Mouse (Mus musculus) cerebral cortex, adult 2 months (tissue): Measurements from ENCODE around the gene Snf8.

Experiments used
- WGBS: fragments of 180-500 bp; shearing (Covaris S2); methylation state at CpG from one replicate; pipeline ENCODE4 v1.1.7; 2018; 5-methylcytosine and 5-hydroxymethylcytosine counted together

Snf8 gene

DNA sequence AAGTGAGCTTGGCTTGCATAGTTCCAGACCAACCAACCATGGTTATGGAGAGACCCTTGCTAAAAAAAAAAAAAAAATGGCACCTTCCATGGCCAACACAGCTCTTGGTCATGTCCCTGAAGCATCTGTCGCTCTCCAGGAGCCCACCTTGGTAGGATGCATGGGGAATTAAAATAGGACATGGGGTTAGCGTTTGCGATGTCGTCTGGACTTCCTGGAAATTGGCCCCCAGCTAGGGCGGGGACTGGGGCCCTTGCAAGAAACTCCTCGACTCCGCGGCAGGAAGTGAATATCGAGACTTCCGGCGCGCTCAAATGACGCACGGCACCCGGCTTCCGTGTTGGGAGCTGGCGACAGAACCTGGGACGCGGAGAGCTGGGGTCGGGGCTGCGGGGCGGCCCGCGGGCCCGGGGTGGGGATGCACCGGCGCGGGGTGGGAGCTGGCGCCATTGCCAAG lies at the start of gene Snf8:
Snf8 (plus strand) TSS at position 290 of the 457 bp plus-strand sequence.
- WGBS: under 1% methylated on average over 29 of the region's 29 CpGs

DNA sequence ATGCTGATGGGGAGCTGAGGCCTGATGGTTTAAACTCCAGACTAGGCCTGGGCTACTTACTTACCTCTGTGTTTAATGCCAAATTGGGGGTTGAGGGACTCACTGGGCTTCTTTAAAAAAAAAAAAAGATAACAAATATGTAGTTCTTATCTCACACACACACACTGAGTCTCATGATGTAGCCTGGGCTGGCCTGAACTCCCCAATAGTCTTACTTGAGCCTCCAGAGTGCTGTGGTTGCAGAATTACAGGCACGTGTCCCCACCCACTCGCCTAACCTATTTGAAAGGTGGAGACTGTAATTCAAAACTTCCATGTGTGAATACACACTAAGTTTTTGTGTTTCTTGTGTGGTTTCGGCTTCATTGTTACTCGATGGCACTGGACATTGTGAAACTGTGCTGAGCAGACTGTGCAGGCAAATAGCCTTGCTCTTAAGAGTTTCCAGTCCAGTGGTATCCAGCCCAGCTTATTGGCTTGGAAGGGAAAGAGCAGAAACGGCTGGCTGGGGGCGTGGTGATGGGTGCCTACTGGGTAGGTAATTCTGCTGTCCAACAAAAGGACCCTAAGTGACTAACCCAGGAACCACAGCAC lies 46.7 kb upstream of the Snf8 start:
- 74% methylated on average over 6 of the region's 6 CpGs for WGBS

DNA sequence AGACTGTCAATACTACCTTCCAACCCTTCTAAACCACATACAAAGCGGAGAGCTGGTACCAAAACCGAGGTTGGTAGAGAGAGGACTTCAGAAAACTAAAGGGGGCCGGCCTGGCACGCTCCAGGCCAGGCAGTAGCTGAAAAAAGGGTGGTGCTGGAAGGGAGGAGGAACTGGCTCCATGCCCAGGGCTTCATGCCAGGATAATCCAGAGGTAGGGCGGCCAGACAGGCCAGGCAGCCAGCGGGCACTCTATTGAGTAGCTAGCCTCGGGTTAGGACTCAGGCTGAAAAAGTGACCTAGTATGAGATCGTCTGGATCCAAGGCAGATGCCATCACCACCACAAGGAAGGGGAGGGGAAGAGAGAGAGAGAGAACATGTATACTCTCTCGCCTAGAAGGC lies 46.2 kb upstream of the Snf8 start:
- WGBS: 43% methylated on average over 9 of the region's 9 CpGs

DNA sequence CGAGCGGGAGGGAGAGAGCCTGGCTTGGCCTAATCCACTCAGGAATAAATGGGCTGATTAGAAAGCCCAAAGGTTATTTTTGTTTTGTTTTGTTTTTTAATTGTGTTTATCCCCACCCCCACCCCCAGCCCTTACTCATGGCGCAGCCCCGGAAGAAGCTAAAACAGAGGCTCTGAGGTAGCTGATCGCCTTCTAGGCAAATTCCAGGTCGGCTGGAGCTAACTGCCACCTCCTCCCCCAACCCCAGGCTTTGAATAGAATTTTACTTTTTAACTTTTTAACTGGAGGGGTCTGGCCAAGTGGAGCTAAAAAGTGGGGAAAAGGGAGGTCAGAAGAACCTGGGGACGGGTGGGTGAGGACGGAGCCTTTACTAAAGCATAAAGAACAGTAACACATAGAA lies 44.8 kb upstream of the Snf8 start:
- 88% methylated on average over 8 of the region's 8 CpGs for WGBS

DNA sequence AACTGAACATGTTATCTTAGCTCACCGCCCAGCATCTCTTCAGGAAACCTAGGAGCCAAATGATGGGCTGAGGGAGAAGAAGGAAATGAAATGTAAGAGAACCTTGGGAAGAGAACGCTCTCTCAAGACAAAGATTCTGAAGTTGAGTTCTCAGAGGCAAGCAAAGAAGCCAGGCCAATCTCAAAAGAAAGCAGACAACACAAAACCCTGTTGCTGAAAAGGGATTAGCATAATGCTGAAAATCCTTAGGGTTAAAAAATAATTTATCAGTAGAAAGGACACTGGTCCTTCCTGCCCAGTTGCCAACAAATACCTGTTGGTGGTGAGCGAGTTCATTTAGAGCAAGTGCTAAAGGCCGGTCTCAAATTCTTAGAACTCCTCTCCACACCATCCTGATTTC lies 44.3 kb upstream of the Snf8 start:
- WGBS: 87% methylated on average over 4 of the region's 4 CpGs

DNA sequence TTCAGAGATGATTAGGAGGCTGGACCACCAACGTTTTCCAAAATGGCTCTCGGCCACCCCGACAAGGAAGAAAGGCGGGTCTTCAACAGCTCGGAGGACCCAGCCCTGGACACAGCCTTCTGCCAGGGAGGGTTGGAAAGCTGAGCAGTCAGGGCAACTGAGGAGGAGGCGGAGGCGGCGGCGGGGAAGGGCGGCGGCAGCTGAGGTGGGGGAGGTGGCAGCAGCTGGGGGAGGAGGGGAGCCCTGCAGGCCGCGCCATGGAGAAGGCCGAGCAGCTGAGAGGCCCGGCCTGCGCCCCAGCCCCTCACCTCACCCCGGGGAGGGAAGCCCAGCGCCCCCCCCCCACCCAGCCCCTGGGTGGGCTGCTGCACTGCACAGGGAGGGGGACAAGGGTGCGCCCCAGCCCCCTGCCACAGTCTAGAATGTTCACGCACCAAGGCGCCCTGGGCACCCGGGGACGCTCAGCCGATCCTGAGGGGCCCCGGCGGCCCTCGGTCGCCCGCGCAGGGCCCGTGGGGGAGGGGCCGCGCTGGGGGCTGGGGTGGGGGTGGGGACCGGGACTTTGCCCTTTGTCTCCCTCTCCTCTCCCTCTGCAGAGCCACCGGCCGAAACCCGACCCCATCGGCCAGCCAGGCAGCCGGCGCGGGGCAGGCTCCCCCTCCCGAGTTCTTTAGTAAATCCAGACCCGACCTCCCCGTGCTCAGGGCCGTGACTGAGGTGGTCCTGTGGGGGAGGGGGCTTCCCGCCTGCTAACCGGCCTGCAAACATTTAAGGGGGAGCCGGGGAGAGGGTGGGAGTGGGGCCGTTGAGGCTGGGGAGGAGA lies 43.6 kb upstream of the Snf8 start:
- WGBS: 14% methylated on average over 42 of the region's 49 CpGs

DNA sequence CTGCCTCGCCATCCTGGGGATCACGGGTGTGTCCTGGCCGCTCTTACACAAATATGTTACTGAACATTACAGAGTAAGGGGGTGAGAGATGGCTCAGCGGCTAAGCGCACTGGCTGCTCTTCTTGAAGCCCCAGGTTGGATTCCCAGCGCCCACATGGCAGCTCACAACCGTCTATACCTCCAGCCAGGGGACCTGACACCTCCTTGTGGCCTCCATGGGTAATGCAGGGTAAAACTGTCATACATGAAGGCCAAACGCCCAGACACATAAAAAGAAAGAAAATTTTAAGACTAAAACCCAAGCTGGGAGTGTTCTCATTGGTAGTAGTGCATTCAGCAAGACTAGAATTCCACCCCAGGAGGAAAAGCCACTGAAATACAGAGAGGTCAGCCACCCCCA lies 40.5 kb upstream of the Snf8 start:
- WGBS: 96% methylated on average over 8 of the region's 8 CpGs

DNA sequence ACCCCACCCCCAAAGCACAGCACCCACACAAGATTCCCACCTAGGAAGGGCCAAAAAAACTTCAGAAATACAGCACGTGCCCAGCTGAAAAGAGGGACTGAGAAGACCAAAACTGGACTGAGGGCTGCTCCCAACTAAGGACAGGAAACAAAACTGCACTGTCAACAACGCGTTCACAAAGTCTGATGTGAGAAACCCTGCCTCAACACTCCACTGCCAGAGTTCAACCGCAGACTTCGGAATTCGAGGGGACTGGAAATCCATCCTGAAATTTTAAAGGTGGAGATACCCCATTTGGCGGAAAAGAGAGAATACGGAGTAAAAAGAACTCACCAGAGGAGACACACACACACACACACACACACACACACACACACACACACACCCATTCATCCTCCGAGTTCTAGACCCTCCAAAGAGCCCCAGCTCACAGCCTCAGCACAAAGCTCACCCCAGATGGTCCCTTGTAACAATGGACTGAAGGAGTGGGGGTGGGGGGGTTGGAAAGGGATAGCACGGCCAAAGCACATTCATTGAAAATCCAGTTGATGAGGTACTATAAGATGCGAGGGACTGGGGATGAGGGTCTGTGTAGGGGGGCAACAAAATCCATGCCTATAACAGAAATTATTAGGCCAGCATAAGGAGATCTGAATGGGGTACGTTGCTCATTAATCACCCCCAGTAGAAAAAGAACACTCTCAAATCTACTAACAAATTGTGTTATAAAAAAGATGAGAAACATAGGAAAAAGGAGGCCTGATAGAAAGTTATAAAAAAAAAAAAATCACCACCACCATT lies 31.4 kb upstream of the Snf8 start:
- 36% methylated on average over 12 of the region's 12 CpGs for WGBS

DNA sequence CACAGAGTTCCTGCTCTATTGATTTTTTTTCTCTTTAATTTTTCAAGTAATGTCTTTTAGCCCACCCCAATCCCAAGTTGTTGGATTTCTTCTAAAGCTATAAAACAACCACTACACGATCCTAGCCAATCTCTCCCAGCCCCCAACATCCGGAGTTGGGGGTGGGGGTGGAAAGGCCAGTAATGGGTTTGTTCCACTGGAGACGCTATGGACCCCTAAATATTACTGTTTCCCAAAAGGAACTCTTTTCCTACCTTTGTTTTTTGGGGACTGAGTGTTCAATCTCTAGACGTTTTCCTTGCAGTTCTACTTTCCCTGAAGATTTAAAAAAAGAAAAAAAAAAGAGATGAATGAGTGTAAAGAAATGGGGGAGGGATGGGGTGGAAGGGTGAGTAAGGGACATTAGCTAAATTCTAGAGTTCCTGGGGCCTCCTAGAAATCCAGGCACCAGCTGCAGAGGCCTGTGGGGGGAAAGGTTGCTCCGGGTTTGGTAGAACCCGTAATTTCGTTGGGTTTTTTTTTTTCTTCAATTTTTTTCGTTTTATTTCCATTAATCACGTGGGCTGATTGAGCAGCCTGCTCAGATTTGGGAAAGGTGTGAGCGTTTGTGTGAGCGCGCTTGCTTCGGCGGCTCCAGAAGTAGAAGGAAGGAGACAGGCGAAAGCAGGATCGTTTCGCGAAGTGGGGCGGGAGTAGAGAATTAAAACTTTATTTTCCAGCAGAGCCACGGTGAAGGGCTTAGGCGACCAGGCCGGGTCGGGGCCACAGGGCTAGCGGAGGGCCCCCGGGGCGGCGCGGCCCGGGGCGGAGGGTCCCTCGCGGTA lies 30.5 kb upstream of the Snf8 start:
- WGBS: 12% methylated on average over 32 of the region's 32 CpGs

DNA sequence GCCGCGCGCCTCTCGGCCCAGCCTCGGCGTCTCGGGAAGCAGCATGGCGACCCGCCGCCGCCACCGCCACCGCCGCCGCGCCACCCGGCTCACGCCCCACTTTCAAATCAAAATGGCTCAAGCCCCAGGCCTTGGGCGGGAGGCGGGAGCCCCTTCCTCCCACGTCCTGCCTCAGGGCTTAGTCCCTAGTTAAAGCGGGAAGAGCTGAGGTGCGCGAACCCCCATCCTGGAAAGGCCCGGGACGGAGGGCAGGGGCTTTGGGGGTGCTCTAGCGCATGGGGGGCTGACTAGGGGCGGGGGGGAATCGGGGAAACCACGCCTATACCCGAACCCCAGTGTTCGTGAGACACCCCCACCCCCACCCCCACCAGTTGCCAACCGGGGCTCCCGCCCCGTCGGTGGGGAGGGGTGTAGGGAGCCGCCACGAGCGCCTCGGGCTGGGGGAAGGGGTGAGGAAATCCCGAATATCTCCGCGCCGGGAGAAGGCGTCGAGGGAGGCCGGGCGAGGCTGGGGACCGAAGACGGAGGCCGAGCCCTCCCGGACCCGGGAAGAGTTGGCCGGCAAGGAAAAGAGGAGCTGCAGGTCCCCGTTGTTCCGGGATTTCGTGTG lies 29.8 kb upstream of the Snf8 start:
- 1% methylated on average over 48 of the region's 57 CpGs for WGBS

DNA sequence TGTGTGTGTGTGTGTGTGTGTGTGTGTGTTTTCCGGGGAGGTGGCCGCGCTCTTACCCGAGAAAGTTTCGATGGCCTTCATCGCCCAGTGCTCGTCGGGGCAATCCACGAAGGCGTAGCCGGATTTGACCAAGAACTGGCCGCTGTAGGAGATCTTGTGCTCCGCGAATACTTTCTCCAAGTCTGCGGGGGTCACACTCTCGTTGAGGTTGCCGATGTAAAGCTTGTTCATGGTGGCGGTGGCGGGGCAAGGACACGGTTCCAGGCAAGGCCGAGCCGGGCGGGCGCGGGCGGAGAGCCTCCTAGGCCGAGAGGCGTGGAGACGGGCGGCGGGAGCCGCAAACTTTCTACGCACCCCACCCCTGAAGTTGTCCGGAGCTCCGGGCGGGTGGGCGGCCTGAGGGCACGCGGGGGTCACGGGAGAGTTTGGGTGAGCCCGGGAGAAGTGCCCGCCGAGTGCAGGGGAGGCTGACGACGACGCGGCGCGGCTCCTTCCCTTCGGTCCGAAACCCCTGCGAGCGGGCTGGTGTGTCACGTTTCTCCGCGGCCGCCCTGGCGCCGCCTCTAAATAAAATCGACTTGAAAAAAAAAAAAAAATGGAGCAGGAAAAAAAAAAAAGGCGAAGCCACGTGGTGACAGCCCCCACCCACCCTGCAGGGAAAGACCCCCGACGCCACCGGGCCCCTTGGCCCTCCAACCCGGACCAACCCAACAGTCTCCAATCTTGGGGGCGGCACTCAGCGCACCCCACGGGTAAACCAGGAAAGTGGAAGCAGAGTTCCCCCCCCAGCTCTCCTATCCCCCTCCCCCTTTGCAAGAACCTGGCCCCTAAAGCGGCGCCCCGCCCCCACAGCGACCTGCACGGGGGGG lies 29.0 kb upstream of the Snf8 start, which contains the start of gene Igf2bp1:
Igf2bp1 (minus strand) TSS at position 538 of the 869 bp plus-strand sequence.
- 1% methylated on average over 71 of the region's 74 CpGs for WGBS

DNA sequence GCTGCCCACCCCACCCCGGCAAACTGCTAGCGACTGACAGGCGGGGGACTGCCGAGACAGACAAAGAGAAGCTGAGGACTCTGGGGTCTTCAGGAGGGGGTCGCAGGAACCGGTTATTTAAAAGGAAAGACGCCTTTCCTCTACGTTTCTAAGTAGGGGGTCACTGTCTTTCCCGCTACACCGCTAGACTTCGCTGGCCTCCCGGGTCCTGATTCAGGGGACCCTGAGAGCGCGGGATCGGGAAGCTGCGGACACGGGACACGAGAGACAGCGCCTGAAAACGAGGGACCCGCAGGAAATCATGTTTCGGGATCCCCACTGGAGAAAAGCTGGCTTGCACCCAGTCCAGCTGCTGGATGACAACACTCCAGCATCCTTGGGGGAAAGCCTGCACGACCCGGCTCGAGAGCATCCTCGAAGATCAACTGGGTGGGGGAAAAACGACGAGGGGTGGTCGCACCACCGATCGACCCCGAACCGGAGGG lies 28.3 kb upstream of the Snf8 start:
- WGBS: 1% methylated on average over 33 of the region's 33 CpGs

DNA sequence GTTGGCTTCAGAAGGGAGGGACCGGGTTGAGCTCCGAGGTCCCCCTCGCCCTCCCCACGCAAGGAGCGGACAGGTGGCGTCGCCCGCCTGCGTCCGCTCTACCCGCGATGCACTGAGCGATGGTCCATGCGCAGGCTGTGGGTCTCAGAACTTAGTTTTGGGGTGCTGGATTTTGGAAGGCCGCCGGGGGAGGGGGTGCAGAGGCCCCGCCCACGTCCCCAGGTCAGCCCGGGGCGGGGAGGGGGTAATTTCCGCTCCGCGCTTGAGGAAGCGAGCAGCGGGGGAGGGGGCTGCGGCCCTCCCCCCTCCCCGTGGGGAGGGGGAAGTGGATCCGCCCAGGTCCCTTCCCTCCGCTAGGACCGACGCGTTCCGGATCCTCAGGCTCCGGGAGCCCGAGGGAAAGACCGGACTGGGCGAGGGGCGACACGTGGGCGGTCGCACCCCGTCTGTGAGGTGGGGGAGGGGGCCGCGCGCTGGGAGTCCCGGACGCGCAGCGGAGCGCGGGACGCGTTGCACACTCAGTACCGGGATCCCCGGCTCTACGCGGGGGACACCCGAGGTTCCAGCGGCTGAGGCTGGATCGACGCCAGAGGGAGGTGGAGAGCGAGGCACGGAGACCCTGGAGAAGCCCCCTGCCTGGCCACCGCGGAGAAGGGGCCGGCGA lies 27.7 kb upstream of the Snf8 start:
- 2% methylated on average over 66 of the region's 67 CpGs for WGBS

DNA sequence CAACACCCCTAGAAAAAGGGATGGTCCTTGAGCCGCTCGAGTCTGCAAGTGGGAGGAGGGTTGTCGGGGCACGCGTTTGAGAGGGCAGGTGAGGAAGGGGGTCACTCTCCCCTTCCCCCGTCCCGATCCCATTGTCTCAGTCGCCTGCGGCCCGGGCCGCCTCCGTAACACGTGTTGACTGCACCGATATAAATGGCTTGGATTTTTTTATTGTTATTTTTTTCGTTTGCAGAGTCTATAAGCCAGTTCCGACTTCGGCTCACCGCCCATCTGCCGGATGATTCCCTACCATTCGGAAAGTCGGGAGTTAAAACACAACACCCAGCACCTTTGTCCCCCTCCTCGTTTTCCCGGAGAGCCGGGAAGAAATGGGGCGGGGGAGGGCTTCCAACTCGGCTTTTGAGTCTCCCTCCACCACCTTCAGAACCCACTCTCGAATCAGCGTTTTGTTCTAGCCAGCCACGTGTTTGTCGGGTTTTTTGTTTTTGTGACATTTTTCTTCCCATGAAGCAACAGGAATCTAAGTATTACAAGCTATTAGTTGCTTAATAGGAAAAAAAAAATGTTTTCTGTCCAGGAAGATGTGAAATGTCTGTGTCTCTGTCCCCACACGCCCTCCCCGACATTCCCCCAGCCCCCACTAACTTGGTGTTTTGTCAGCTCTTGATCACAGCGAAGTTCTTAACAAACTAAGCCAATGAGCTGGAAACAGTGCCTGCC lies 27.0 kb upstream of the Snf8 start:
- WGBS: 3% methylated on average over 33 of the region's 33 CpGs

DNA sequence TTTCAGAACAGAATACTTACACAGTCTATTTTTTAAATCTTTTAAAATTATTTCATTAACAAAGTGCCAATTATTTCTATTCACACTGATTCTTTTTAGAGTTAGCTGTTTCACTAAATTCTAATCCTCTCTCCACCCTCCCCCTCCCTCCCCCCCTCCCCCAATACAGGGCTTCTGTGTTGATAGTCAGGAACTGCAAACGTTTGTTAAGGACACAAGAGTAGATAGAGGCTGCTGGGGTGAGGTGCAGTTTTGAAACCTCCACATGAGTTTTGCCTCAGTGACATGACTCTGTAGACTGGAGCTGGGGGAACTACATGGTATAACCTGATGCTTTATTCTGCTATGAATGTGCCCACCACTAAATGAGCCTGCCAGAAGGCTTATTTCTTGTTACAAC lies 25.9 kb upstream of the Snf8 start:
- 13% methylated on average over 1 of the region's 1 CpGs for WGBS

DNA sequence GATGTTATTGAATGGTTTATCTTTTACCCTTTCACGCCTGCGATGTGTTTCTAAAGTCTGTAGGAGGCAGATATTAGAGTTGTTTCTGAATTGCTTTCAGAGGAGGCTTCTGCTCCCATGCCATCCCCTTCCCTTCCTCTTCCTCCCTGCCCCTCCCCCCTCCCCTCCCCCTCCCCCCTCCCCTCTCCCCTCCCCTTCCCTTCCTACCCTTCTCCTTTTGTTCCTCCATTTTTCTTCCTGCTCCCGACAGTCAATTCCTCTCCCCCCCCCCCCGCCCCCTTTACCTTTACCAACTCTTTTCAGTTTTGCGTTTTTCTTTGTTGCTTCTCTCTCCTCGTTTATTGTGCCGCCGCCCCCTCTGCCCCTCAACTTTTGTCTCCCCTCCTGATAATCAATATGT lies 22.7 kb upstream of the Snf8 start:
- 13% methylated on average over 6 of the region's 8 CpGs for WGBS

DNA sequence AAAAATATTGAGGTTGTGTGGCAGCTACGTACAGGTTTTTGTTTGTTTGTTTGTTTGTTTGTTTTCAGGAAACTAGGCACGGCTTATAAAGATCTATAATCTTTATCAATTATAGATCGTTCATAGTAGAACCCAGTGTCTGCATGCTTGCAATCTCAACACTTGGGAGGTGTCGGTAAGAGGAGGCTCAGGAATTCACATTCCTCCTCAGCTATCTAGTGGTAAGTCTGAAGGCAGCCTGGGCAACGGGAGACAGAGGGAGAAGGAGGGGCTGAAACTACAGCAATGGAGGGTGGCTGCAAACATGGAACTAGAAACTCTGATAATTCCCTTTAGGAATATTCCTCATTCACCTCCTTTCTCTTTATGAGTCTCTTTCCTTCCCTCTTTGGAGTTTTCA lies 19.3 kb upstream of the Snf8 start:
- 59% methylated on average over 5 of the region's 5 CpGs for WGBS

DNA sequence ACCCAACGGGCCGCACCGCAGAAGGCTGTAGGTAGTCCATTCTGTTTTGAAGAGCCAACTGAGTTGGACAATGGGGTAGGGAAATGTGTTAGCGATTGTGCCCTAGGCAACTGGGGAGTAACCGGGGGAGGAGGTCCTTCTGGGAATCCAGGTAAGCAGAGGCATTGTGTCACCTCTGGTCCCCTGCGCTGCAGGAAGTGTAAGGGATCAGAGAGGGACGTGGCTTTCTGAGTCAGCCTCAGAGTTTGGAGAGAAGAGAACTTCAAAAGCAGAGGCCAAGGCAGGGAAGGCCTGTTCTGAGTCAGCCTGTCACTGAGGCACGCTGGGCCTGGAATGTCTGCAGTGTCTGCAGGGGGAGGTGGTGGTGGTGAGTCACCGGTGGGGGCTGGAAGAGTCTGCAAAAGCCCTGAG lies 16.7 kb upstream of the Snf8 start:
- whole genome bisulfite sequencing: 31% methylated on average over 9 of the region's 9 CpGs

DNA sequence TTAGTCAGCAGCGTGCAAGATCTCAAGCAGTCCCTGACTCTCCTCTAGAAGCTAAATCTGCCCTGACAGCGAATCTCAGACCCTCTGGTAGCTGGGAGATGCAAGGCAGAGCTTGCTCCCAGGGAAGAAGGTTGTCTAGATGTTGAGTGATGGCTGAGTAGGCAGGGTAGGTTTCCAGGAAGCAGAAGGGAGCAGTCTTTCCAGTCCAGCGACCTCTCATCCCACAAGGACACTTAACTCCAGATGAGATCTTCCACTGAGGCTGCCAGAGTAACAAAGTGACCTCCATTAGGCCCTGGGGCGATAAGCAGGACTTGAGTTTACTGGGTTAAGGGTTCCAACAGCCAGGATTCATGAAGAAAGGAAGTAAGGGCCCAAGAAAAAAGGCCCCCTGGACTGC lies 14.1 kb upstream of the Snf8 start:
- WGBS: 78% methylated on average over 4 of the region's 4 CpGs
